Mouse (Mus musculus): ENCODE measurements around the gene Mill2. TPM values are rescaled to one million over a fixed set of nuclear protein-coding genes. Genes with fewer than 3 reads are reported as not detected.

Gene Mill2
- polyA plus RNA-seq, 1 experiment from 2014 or later: 0.31 TPM

DNA sequence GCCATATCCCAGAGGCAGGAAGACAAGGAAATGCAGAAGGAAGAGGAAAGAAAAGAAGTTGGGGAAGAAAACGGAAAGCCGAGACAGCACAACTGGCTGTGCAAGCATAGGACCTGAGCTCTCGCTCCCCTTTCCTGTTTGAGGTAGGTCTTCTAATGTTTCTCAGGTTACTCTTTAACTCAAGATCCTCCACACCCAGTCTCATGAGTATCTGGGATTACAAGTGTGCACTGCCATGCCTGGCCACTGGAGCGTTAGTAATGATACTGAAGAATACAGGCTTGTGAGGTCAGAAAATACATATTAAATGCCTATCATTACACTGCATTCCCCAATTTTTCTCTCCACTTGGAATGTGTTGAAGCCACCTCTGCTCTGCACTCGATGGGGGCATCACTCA is 35.6 kb downstream of the Mill2 start:
- ATAC-seq (ENCODE audit: insufficient number of reproducible peaks, low FRiP score): no peak
- Histone ChIP-seq H3K4me1 (replicated peaks) (peaks cover 4% of the 10 kb centered on the region; the same call in 1 of the 2 replicates), H3K4me2 (no peak overlapping the region), H3K27me3 (replicated peaks) (no peaks in the 10 kb centered on the region), H3K9me3 (replicated peaks) (no peaks in the 10 kb centered on the region), H3K27ac (ENCODE audit: poor library complexity, severe bottlenecking) (no peak overlapping the region), H3K4me3 (no peak overlapping the region), H3K9ac (no peak overlapping the region), H3K36me3 (no peaks in the 10 kb centered on the region)
- WGBS: 78% methylated on average over 5 of the region's 5 CpGs

- no peak for ATAC-seq (ENCODE audit: insufficient number of reproducible peaks, low FRiP score)
- H3K4me2 ChIP-seq: no peak overlapping the region
- 60% methylated on average over 7 of the region's 7 CpGs for WGBS
- no peaks in the 10 kb centered on the region for H3K27me3 ChIP-seq (replicated peaks)
- H3K36me3 ChIP-seq: no peaks in the 10 kb centered on the region
- no peak overlapping the region for H3K9ac ChIP-seq
- H3K27ac ChIP-seq (ENCODE audit: poor library complexity, severe bottlenecking): no peak overlapping the region
- no peaks in the 10 kb centered on the region for H3K4me1 ChIP-seq (replicated peaks)
- H3K4me3 ChIP-seq: no peak overlapping the region
- H3K9me3 ChIP-seq (replicated peaks): no peaks in the 10 kb centered on the region
Measured at GRCm38 (mm10) chr7:18878691-18879090, 38.9 kb downstream of the Mill2 start.

DNA sequence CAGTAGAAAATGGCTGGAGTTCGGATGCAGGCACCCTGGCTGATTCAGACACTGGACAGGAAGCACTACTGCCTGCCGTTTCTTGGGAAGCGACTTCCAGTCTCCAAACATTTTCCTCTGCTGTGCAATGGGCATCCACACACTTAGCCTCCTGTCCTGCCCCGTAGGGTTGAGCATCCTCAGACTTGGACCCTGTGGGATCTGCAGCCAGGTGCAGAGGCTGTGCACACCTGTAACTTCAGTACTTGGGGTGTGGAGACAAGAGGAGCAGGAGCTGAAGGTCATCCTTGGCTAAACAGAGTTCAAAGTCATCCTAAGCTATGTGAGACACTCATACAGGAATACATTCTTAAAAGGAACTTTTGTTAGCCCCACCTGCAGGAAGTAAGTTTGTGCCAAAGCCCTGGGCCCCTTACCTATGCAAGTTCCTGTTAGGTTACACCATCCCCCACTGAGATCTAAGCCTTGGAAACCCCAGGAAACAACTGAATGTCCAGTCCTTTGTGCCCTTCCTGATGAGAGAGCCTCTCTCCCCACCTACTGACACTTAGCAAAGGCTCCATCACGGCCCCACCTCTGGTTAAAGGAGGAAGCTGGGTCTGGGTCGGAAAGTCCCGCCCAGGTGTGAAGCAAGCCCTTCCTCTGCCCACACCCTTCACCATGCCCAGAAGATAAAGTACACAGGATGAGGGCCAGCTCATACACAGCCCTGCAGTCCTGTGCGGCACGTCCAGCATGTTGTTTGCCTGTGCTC is 44.4 kb downstream of the Mill2 start:
- 0 out of 2 replicates have a peak, but pooled peaks cover 5% of the 10 kb centered on the region for H3K36me3 ChIP-seq
- peak; percentile 52; the same call in 1 of the 2 replicates for ATAC-seq (ENCODE audit: insufficient number of reproducible peaks, low FRiP score)
- no peaks in the 10 kb centered on the region for H3K9me3 ChIP-seq (replicated peaks)
- H3K9ac ChIP-seq: no peak overlapping the region
- H3K4me2 ChIP-seq: no peak overlapping the region
- 52% methylated on average over 9 of the region's 9 CpGs for WGBS
- no peak overlapping the region for H3K4me3 ChIP-seq
- no peak overlapping the region for H3K27ac ChIP-seq (ENCODE audit: poor library complexity, severe bottlenecking)
- H3K27me3 ChIP-seq (replicated peaks): no peaks in the 10 kb centered on the region
- H3K4me1 ChIP-seq (replicated peaks): no peaks in the 10 kb centered on the region

DNA sequence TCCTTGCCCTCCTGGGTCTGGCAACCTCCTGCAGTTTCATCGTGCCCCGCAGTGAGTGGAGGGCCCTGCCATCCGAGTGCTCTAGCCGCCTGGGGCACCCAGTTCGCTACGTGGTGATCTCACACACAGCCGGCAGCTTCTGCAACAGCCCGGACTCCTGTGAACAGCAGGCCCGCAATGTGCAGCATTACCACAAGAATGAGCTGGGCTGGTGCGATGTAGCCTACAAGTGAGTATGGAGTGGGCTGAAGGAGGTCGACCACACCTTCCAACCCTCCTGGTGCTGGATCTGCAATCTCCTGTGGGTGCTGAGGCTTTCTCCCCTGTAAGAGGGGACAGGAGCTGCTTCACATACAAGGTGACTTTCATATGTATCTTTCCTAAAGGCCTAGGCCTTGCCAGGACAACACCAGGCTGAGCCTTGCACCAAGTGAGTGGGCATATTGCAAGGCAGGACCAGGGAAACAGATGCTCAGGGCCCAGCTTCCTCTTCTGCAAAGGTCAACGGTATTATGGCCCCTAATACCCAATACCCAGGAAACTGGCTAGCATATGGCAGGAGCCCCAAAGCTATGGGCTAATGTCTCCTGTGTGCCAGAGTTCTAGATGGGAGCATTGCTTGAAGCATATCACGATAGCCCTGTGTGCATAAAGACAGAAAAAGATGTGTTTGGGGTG is 45.1 kb downstream of the Mill2 start:
- WGBS: 49% methylated on average over 13 of the region's 13 CpGs
- Histone ChIP-seq H3K4me1 (replicated peaks) (no peaks in the 10 kb centered on the region), H3K36me3 (0 out of 2 replicates have a peak, but pooled peaks cover 5% of the 10 kb centered on the region), H3K4me2 (no peak overlapping the region), H3K27ac (ENCODE audit: poor library complexity, severe bottlenecking) (no peak overlapping the region), H3K4me3 (no peak overlapping the region), H3K9me3 (replicated peaks) (no peaks in the 10 kb centered on the region), H3K9ac (no peak overlapping the region), H3K27me3 (replicated peaks) (no peaks in the 10 kb centered on the region)
- ATAC-seq (ENCODE audit: insufficient number of reproducible peaks, low FRiP score): no peak

DNA sequence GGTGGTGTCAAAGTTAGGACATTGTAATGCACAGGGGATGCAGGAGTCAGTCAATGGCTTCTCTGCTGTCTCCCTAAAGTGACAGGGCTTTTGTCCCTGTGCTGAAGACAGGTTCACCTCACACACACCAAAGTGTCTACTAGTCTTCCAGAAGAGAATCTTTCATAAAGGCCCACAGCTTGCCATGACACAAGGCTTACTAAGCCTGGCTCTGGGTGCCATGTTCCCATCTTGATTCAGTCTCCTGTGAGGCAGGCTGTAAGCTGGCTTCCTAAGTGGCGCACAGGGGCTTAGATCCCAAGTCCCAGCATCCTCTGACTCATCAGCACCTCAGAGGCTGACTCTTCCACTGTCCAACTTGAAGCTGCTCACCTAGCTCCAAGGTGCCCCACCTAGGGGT is 47.2 kb downstream of the Mill2 start:
- no peak overlapping the region for H3K4me3 ChIP-seq
- H3K4me2 ChIP-seq: no peak overlapping the region
- H3K27me3 ChIP-seq (replicated peaks): no peaks in the 10 kb centered on the region
- no peak overlapping the region for H3K9ac ChIP-seq
- no peak overlapping the region for H3K27ac ChIP-seq (ENCODE audit: poor library complexity, severe bottlenecking)
- H3K4me1 ChIP-seq (replicated peaks): no peaks in the 10 kb centered on the region
- H3K9me3 ChIP-seq (replicated peaks): no peaks in the 10 kb centered on the region
- WGBS: 79% methylated on average over 1 of the region's 1 CpGs
- ATAC-seq (ENCODE audit: insufficient number of reproducible peaks, low FRiP score): no peak
- 0 out of 2 replicates have a peak, but pooled peaks cover 5% of the 10 kb centered on the region for H3K36me3 ChIP-seq

- Histone ChIP-seq H3K27me3 (replicated peaks) (peaks cover 28% of the 10 kb centered on the region), H3K9ac (no peak overlapping the region), H3K27ac (ENCODE audit: poor library complexity, severe bottlenecking) (no peak overlapping the region), H3K4me1 (replicated peaks) (peaks cover 21% of the 10 kb centered on the region), H3K9me3 (replicated peaks) (no peaks in the 10 kb centered on the region), H3K36me3 (0 out of 2 replicates have a peak, but pooled peaks cover 5% of the 10 kb centered on the region), H3K4me3 (no peak overlapping the region), H3K4me2 (no peak overlapping the region)
- ATAC-seq (ENCODE audit: insufficient number of reproducible peaks, low FRiP score): no peak
- 94% methylated on average over 8 of the region's 8 CpGs for WGBS
Measured at GRCm38 (mm10) chr7:18890848-18891247, 51.1 kb downstream of the Mill2 start.

GRCm38 (mm10) chr7:18891872-18892599 is 52.3 kb downstream of the Mill2 start:
- Histone ChIP-seq H3K36me3 (0 out of 2 replicates have a peak, but pooled peaks cover under 1% of the 10 kb centered on the region), H3K4me1 (replicated peaks) (peaks cover 21% of the 10 kb centered on the region), H3K27ac (ENCODE audit: poor library complexity, severe bottlenecking) (no peak overlapping the region), H3K4me3 (peak overlapping the region; percentile 48), H3K9me3 (replicated peaks) (no peaks in the 10 kb centered on the region), H3K4me2 (peak overlapping the region; percentile 94), H3K9ac (peak overlapping the region; percentile 69), H3K27me3 (replicated peaks) (peaks cover 28% of the 10 kb centered on the region)
- 18% methylated on average over 33 of the region's 33 CpGs for WGBS
- peak; percentile 67; the same call in 1 of the 2 replicates for ATAC-seq (ENCODE audit: insufficient number of reproducible peaks, low FRiP score)

GRCm38 (mm10) chr7:18893009-18893408 is 53.2 kb downstream of the Mill2 start:
- Histone ChIP-seq H3K9me3 (replicated peaks) (no peaks in the 10 kb centered on the region), H3K4me3 (no peak overlapping the region), H3K4me1 (replicated peaks) (peaks cover 21% of the 10 kb centered on the region), H3K27me3 (replicated peaks) (peaks cover 28% of the 10 kb centered on the region), H3K4me2 (peak overlapping the region; percentile 94), H3K27ac (ENCODE audit: poor library complexity, severe bottlenecking) (no peak overlapping the region), H3K9ac (0 out of 2 replicates have a peak overlapping the region, but pooled peaks have one; percentile 69), H3K36me3 (peaks cover 5% of the 10 kb centered on the region; the same call in 1 of the 2 replicates)
- 28% methylated on average over 27 of the region's 27 CpGs for whole genome bisulfite sequencing
- no peak; the same call in 1 of the 2 replicates for ATAC-seq (ENCODE audit: insufficient number of reproducible peaks, low FRiP score)

DNA sequence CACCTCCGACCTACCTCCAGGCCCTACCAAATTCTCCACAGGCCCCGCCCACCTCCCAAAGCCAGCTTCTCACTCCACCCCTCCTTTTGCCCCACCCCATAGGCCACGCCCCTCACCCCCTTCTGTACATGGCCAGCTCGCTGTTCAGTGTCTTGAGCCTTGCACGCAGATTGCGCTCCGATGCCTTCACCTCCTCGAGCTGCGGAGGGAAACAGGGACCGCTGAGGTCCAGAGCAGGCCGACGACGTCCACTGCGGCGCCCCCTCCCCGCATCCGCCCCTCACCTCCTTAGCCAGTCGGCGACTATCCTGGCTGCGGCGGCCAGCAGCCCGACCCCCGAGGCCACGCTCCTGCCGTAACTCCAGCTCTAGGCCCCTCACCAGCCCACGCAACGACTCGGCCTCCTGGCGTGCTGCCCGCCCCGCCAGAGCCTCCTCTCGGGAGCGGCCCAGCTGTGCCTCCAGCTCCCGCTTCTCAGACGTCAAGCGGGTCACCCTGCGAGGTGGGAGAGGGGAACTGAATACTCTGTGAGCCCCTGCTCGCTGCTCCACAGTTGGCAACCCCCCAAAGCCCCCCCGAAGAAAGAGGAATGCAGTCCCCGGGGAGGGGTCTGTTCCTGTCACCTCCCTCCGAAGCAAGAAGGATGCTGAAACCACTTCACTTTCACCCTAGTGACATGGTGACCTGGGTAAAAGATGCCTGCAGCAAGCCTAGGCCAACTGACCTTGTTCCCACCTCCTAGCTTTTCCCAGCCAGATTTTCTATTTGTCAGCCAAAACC is 54.1 kb downstream of the Mill2 start:
- peak overlapping the region; percentile 92 for H3K4me2 ChIP-seq
- H3K27ac ChIP-seq (ENCODE audit: poor library complexity, severe bottlenecking): no peak overlapping the region
- peaks cover 28% of the 10 kb centered on the region for H3K27me3 ChIP-seq (replicated peaks)
- peak; percentile 56; the same call in 1 of the 2 replicates for ATAC-seq (ENCODE audit: insufficient number of reproducible peaks, low FRiP score)
- peak overlapping the region; percentile 74 for H3K9ac ChIP-seq
- no peaks in the 10 kb centered on the region for H3K9me3 ChIP-seq (replicated peaks)
- peak overlapping the region; percentile 49 for H3K4me3 ChIP-seq
- peaks cover 21% of the 10 kb centered on the region for H3K4me1 ChIP-seq (replicated peaks)
- H3K36me3 ChIP-seq: peaks cover 9% of the 10 kb centered on the region; the same call in 1 of the 2 replicates
- WGBS: under 1% methylated on average over 40 of the region's 41 CpGs

DNA sequence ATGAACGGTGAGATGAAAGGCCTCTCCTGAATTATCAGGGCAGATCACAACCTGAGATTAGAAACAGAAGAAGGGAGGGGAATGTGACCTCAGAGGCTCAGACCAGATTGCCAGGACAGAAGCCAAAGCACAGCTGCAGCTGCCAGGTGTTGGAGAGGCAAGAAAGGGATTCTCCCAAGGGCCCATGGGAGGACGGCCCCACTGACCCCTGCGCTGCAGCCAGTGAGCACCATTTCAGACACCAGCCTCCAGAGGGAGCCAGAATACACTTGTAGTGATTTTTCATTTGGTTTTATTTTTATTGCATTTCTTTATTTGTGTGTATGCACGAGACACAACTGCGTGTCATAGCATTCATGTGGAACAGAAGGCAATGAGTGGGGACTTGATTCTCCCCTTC is 56.8 kb downstream of the Mill2 start:
- H3K9ac ChIP-seq: no peak overlapping the region
- WGBS: 51% methylated on average over 5 of the region's 5 CpGs
- ATAC-seq (ENCODE audit: insufficient number of reproducible peaks, low FRiP score): no peak
- no peak overlapping the region for H3K4me2 ChIP-seq
- H3K9me3 ChIP-seq (replicated peaks): no peaks in the 10 kb centered on the region
- H3K36me3 ChIP-seq: peaks cover 36% of the 10 kb centered on the region
- peaks cover 21% of the 10 kb centered on the region for H3K4me1 ChIP-seq (replicated peaks)
- no peak overlapping the region for H3K4me3 ChIP-seq
- H3K27ac ChIP-seq (ENCODE audit: poor library complexity, severe bottlenecking): no peak overlapping the region
- peaks cover 28% of the 10 kb centered on the region for H3K27me3 ChIP-seq (replicated peaks)
